Mouse (Mus musculus) v-Abl transformed pro-B cells (cell line): ENCODE results near the gene Egfl7.

Experiments
- in situ Hi-C, 2 experiments: fragments of 400-800 bp; cut with MboI; formaldehyde crosslinking; loops; one replicate each; pipeline ENCODE4 v1.15.1; 2025; ENCODE audit not compliant: unreplicated experiment in 2 of 2

Egfl7 gene

DNA sequence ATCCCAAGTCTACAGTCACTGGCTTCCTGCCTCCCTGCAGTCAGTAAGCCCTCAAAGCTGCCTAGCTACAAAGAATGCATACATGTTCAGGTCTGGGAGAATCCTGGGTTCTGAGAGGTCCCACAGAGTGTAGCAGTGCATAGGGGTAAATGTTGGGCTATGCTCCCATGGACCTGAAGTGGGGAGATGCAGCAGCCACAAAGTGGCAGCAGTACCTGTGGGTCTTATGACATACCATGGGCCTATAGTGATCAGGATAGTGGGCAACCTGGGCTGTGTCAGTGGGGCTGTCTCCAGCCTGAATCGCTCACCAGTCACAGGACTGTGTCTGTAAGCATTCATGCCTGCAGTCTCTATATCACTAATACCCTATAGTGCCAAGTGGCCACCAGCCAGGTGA is at the start of gene Egfl7:
Gene Egfl7, plus strand, starts transcription at position 301 of the 400 bp plus-strand sequence.
- in situ Hi-C loops = no loop called here

DNA sequence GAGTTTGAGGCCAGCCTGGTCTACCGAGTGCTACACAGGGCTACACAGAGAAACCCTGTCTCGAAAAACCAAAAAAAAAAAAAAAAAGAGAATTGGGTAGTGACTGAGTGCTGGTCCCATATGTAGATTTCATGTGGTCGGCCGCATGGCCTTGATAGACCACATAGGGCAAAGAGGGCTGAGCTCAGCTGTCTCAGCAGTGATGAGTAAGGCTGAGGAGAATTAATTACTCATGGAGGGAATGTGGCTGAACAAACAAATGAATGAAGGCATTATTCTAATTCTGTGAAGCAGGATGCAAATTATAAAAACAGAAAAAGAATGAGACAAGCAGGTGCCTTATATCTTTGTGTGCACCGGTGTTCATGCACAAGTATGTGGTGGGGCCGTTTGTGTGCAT is 48.0 kb upstream of the Egfl7 start:
- in situ Hi-C loops = no loop called here

DNA sequence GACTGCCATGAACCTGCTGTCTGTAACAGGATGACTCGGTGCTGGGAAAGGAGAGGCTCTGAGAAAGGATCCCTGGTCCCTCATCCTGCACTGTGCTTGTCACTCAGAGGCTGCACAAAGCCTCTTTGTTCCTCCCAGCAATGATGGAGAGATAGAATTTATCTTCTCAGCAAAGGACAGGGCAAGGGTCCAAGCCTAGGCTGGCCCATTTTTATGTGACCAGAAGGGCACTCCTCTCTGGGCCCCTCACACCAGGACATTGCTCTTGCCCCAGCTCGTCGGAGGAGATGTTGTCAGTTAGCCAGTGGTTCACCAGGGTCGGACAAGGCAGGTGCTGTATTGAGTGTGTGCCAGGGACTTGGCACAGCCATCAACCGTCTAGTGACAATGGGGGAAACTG is 46.6 kb upstream of the Egfl7 start:
- in situ Hi-C loops = no loop called here

DNA sequence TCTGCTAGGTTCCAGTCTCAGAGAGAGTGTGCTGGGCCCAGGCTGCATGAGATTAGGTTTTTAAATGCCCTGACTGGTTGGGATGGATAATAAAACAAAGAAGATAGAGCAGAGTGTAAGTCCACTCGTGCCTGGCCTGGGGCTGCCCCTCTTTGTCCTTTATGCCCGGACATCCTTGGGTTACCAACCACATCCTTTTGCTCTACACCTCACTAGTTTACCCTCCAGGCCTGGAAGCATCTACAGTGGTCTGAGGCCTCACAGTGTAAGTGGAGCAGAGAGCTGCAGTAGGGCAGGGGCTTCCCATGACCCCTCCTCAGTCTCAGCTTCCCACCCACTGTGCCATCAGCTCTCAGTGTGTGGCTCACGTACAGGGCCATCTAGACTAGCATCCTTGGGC is 45.7 kb upstream of the Egfl7 start:
- in situ Hi-C loops = no loop called here

DNA sequence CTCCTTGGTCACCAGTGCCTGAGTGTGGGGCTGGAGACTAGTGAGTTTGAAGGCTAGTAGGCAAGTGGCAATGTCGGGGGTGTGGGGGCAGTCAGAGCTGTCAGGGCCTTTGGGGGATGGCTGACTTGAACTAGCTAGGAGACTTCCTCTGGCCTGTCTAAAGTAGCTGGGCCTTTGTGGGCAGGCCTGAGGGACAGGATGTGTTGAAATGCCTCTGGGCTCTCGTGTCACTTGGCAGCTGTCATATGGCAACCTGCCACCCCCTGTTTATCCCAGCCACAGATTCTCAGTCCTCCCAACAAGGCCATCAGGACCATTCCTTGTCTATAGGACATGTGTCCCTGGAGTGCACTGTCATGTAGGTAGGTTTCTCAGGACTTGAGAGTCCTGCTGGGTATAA is 45.2 kb upstream of the Egfl7 start:
- in situ Hi-C loops = no loop called here

DNA sequence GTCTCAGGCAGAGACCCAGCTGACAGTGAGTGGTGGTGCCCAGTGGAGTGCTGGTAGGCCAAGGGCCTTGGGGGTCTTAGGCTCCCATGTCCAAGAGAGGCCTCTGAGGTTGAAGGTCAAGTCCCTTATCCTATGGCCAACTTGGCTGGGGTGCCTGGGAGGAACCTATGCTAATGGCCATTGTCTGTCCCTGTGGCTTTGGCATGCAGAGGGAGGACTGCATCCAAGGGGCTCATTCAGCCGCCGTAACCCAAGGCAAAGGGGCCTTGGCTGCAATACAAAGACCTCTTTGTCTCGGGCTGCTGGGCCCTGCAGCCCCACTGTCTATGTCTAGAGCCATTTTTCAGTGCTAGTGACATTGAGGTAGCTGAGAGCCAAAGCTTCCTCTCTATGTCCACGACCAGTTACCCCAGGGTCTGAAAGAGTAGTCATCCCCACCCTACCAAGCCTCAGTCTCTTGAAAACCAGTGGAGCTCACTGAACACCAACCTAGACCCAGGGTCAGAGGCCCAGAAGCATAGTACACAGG is 44.2 kb upstream of the Egfl7 start:
- in situ Hi-C loops = no loop called here

DNA sequence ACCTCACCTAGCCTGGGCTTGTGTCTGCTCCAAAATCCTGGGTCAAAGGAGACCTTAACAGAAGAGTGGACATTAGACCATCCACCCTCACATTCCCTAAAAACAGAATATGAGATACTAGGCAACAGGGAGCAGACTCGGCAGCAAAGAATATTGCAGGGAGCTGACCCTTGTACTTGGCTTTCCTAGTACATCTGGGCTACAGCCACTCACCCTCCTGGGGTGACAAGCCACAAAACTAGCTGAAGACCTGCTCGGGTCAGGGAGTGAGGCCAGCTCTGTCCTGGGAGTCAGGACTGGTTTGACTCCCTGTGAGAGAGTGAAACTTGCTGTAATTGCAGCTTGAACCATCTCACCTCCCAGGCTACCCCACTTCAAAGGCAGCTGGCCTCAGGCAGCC is 40.3 kb upstream of the Egfl7 start:
- in situ Hi-C loops = no loop called here

DNA sequence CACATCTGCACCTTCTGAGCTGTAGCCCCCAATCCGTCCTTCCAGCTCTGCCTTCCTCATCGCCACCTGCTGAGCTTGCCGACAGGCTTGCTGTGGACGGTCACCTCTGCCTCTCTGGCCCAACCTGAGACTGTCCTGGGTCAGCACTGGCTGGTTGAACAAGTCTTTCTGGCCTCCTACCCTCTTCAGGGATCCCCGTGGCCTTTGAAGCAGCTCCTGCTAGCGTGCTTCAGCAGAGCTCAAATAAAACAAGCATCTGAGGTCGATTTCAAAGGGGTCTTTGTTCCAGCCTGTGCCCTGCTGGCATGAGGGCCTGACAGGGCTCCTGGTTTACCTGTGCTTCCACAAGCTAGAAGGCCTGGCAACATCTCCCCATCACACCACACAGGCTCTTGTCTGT is 39.1 kb upstream of the Egfl7 start:
- in situ Hi-C loops = loop anchor here in 1 of 2 experiments (10.0 kb wide), 1 partner anchor 86 kb away; no protein-coding TSS in a partner anchor

DNA sequence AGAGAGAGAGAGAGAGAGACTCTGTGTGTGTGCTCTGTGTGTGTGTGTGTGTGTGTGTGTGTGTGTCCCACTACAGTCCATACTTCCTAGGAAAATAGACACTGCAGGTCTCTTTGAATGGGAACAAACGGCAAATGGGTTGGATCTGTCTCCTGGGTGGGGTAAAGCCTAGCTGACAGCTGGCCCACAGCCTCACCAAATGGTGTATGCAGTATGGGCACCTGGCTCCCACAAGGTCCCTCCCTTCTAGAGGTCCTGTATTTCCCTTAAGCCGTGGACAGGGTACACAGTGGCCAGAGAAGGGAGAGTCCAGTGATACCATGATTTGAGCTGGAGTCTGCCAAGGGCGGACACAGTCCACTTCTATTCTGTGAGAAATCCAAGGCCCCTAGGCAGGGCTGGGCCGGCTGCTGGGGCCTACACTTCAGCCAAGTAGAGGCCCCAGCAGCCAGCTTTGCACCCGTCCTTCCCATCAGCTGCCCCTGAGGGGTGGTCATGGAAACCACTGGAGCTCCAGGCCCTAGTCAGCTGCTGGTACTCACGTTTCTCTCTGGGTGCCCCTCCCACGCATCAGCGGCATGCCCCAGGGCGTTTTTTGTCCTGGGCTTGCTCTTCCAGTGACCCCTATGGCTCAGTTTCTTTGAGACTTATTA is 38.4 kb upstream of the Egfl7 start:
- in situ Hi-C loops = loop anchor here in 1 of 2 experiments (10.0 kb wide), 1 partner anchor 87 kb away; no protein-coding TSS in a partner anchor

DNA sequence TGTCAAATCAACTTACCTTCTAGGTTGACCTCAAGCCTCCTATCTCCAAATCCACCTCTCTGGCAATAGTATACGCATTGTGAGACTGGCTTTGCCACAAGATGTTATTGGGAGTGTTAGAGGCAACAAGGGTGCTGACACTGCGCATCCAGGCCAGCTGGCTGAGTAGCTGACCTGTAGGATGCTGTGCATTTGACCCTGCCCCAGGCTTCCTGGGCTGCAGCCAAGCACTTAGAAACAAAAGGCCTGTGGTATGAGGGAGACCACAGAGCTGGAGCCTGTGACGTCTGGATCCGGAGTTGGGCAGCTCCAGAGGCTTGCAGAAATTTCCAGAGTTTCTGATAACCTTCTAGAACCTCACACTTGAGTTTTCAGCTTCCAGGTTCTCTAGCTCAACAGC is 36.7 kb upstream of the Egfl7 start:
- in situ Hi-C loops = loop anchor here in 1 of 2 experiments (10.0 kb wide), 1 partner anchor 88 kb away; no protein-coding TSS in a partner anchor

DNA sequence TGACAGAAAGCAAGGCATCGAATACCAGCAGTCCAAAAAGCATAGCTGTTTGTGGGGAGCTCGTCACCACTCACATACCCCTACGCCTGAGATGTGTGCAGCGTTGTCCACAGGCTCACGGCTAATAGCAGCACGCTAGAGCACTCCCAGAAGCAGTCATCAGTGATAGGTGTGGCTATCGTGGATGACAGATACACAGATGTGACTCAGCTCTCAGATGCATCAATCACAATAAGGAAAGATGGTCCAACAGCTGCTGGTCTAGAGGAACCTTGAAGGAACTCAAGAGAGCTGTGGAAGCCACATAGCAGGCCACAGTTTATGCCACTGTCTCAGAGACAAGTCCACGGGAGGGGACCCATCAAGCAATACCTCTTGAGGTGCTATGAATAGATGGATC is 36.0 kb upstream of the Egfl7 start:
- in situ Hi-C loops = loop anchor here in 1 of 2 experiments (10.0 kb wide), 1 partner anchor 89 kb away; no protein-coding TSS in a partner anchor

DNA sequence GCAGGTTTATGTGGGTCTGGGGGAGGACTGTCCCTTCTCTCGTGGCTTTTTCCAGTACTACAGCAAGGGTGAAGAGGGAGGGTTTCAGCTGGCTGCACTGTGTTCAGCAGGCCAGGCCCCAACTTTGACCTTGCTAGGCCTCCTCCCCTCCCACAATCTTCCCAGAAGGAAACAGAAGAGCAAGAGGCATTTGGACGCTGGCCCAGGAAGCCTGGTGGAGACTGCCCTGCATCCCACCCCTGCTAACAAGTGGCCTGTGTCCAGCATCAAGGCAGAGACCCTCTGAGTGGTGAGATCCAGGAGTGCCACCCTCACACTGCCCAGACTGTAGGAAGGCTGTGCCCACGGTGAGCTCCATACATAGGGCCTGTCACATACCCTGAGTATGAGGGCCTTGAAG is 35.5 kb upstream of the Egfl7 start:
- in situ Hi-C loops = loop anchor here in 1 of 2 experiments (10.0 kb wide), 1 partner anchor 89 kb away; no protein-coding TSS in a partner anchor

DNA sequence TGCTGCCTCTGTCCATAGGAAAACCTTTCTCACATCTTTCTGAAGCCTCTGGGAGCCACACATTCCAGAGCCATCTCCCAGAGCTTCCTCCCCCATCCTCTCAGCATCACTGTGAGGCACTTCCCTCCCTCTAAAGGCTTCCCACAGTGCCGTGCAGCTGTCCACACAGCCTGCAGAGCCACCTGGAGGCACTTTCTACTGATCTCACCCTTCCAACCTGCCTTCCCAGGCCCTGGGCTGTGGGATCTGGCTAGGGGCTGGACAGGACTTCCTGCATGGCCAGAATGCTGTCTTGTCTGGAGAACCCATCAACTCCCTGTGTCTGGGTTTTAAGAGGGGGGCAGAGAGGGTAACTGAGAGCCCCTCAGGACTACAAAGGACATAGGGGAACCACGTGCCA is 32.3 kb upstream of the Egfl7 start:
- in situ Hi-C loops = loop anchor here in 1 of 2 experiments (10.0 kb wide), 1 partner anchor 93 kb away; no protein-coding TSS in a partner anchor

DNA sequence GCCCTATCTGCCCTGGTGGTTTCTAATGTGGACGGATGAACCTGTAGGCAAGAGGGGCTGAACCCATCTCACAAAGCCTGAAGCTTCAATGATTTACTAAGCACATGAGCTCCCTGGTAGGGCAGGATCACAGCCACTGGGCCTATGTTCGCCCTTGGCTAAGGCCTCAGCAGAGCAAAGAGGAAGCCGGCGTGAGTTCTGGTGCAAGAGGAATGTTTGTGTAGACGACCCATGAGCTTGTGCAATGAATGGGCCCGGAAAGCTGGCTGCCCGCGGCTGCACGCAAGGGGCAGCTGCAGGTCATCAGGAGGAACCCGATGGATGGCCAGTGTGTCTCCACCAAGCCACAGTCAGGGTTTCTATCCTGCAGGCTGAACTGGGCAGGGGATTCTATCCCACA is 30.0 kb upstream of the Egfl7 start:
- in situ Hi-C loops = loop anchor here (10.0 to 25.0 kb wide), 3 partner anchors 95 to 712 kb away; partner anchors contain the start of gene Sohlh1 (in 1 of the 2)

DNA sequence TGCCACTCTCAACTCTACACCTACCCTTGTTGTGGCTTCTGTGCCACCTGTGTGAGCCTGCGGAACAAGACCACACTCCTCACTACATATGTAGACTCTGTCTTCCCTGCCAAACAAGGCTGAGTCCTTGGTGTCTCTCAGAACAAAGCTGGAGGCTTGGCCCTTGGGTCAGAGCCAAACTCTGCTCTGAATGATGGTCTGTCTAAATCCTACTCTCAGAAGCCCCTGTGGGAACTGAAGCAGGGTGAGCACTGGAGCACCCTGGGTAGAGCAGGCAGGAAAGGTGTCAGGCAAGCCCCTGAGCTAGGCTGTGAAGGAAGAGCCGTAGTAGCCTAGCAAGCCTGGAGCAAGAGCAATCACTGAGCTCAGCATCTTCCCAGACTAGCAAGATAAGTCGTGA is 29.6 kb upstream of the Egfl7 start:
- in situ Hi-C loops = loop anchor here in 1 of 2 experiments (25.0 kb wide), 2 partner anchors 513 to 713 kb away; partner anchors contain the start of gene Sohlh1

DNA sequence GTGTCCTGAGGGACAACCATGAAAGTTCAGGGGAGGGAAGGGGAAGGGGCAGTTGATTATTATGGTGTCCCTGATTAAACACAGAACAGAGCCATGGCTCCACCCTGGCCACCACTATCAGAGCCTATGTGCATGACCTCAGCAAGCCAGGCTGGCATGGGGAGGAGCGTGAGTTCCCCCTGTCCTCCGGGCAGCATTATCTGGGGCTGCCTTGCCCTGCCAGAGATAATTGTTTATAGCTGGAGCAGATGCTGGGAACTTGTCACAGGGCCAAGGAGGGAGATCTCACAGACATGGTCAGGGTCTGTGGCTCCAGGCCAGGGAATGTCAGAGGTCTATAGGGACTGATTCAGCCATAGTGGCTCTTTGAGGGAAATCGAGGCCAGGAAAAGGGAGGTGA is 29.0 kb upstream of the Egfl7 start:
- in situ Hi-C loops = loop anchor here in 1 of 2 experiments (25.0 kb wide), 2 partner anchors 513 to 713 kb away; partner anchors contain the start of gene Sohlh1

DNA sequence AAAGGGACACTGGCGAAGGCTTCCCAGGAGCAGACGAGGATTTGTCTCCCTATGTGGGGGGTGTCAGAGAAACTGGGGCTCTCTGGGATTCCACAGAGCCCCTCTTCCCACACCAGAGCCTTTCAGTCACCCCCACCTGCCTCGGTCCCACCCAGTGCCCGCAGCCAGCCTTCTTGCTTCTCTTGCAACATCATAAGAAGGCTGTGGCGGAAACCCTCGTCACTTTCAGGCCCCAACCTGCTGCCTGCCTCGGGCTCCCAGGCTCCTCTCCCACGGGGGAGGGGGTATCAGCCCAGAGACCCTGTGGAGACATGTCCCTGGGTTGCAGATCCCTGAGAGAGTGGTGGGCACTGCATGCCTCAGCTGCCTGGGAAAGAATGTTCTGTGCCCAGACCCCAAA is 28.4 kb upstream of the Egfl7 start:
- in situ Hi-C loops = loop anchor here in 1 of 2 experiments (25.0 kb wide), 2 partner anchors 514 to 714 kb away; partner anchors contain the start of gene Sohlh1

DNA sequence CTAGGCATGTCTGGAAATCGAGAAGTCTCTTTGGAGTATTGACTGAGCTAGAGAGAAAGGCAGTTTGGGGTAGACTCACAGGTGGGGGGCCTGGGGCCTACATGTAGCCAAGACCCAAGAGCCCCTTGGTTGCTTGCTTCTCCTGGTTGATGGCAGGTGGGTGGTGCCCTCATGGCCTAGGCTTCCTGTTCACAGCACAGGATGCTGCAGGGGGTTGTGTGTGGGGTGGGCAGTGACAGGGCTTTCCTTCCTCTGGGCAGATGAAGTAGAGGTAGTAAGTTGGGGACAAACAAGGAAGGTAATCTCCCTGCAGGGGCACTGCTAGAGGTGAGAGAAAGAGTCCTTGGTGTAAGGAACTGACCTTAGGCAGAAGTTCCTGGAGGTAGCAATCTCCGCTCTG is 27.7 kb upstream of the Egfl7 start:
- in situ Hi-C loops = loop anchor here in 1 of 2 experiments (25.0 kb wide), 2 partner anchors 515 to 715 kb away; partner anchors contain the start of gene Sohlh1

DNA sequence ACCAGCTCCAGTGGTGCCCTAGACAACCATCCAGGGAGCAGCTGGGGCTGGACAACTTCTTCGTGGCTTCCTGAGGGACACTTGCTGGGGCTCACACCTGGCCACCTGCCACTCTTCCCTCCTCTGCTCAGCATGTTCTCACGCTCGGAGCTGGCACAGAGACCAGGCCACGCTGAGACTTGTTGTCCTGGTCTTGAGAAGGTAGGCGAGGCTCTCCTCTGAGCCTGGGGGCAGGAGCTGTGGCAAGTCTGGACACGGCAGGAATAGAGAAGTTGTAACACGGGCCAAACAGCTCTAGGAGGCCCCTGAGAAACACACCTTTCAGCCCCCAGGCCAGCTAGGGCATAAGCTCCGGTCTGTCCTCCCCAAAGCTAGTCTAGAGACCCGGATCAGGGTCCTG is 25.9 kb upstream of the Egfl7 start:
- in situ Hi-C loops = loop anchor here in 1 of 2 experiments (25.0 kb wide), 2 partner anchors 517 to 717 kb away; partner anchors contain the start of gene Sohlh1

DNA sequence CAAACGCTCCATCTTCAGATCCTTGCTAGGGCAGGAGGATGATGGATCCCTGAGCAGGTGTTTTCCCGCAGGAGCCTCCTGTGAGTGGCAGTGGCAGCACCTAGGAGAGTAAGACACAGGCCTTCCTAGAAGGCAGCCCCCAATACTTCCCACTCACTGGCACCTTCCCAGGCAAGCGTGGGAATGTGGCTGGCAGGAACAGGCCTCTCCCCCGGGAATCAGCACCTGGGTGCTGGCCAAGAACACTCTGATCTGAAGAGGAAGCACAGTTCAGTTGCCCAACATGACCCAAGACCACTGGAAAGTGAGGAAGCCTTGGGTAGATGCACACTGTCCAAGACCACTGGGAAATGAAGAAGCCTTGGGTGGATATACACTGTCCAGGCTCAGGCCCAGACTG is 24.7 kb upstream of the Egfl7 start:
- in situ Hi-C loops = loop anchor here in 1 of 2 experiments (25.0 kb wide), 2 partner anchors 518 to 718 kb away; partner anchors contain the start of gene Sohlh1

DNA sequence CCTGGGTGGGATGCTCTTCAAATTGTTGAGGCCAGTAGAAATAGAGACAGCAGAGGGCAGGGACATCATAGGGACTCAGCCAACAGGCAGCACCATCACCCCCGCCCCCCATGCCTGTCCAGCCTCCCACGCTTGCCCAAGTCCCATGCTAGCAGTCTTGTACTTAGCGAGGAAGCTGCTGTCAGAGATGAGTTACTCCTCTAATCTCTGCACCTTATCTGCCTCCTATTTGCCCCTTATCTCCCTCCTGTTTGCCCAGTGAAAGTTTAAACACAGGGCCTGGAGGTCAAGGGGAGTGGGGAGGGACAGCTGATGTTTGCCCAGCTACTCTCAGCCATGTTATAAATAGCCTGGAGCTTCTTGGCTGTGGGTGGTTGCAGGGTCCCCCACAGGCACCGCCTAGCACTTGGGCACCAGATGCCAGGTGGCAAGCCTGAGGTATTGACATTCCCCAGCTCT is 23.2 kb upstream of the Egfl7 start:
- in situ Hi-C loops = loop anchor here in 1 of 2 experiments (25.0 kb wide), 2 partner anchors 519 to 719 kb away; partner anchors contain the start of gene Sohlh1
